In the genomic region with DNA sequence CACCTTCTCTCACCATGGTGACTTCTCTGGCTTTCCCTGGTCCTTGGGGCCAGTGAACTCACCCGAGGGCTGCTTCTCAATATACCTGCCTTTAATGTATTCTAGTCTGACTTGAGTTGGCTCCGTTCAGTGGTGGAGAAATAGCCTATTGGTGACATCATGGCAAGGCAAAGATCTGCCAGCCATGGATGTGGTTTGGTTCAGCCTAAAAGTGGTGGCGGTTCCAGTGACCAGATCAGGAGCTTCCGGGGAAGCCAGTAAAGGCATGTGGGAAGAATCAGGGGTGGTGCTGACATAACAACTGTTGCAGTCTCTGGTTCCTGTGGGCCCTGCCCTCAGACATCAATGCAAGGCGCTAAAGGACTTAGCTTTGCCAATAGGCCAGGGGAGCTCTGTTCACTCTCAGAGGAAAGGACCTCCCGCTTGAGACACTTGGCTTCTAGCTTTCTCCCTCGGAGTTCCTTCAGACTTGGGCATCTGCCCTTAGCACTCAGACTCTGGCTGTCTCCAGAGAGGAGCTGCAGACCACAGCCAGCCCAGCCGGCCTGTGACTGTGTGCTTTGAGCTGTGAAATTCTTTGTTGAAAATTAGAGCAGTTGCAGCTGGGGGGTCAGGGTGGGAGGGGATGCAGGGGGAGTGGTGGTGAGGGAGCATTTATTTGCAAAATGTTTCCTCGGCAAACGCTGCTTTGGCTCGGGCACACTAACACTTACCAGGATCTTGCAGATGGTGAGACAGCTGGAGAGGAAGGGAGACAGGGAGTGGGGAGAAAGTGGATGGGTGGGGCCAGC, we compare ENCODE assay signal across 9 mouse cellular contexts. TPM values are rescaled to one million over a fixed set of nuclear protein-coding genes. Genes with fewer than 3 reads are reported as not detected.
A peak's percentile ranks its signal among the peaks of the same experiment; 100 is the strongest.
DNase-seq lines count a peak whose midpoint lies in the region; ATAC-seq lines count a peak whose summit lies in the region.
"Had no signal": no experiment of that assay in that cellular context is flagged by ENCODE, and none has a peak within 500 bp of the region (broad histone marks: within the 10 kb centered on the region; RNA-seq: fewer than 3 reads in every experiment).

No protein-coding gene starts in this region.

- no peak for DNase-seq in midbrain, embryonic 10.5 days (ENCODE audit: low spot score)
- DNase-seq in midbrain, embryonic 14.5 days, result no peak
- DNase-seq in embryonic facial prominence, embryonic 10.5 days (ENCODE audit: low spot score), result no peak
- DNase-seq in heart, postnatal 4 days, result peak; percentile 50
- DNase-seq in lung, postnatal 36 days, result peak; percentile 50
- DNase-seq in embryo, embryonic 10.5 days (ENCODE audit: low spot score), result no peak
- DNase-seq in left cerebral cortex, adult 9 months (ENCODE audit: low spot score in 2 of 2), result no peak

- peaks cover 17% of the 10 kb centered on the region for H3K27me3 ChIP-seq in midbrain, embryonic 10.5 days (ENCODE audit: low read depth, poor library complexity, severe bottlenecking)
- no peaks in the 10 kb centered on the region for H3K27me3 ChIP-seq in midbrain, embryonic 14.5 days (ENCODE audit: control insufficient read depth, insufficient read depth, low read length)
- H3K27me3 ChIP-seq in embryonic facial prominence, embryonic 10.5 days (replicated peaks; ENCODE audit: low read depth, poor library complexity, severe bottlenecking), result peaks cover 28% of the 10 kb centered on the region

- peaks cover 44% of the 10 kb centered on the region for H3K4me1 ChIP-seq in midbrain, embryonic 10.5 days
- H3K4me1 ChIP-seq in midbrain, embryonic 14.5 days (ENCODE audit: control insufficient read depth, insufficient read depth, low read length), result peaks cover 12% of the 10 kb centered on the region
- peaks cover 38% of the 10 kb centered on the region for H3K4me1 ChIP-seq in embryonic facial prominence, embryonic 10.5 days

- H3K9me3 ChIP-seq in midbrain, embryonic 10.5 days (replicated peaks), result no peaks in the 10 kb centered on the region
- no peaks in the 10 kb centered on the region for H3K9me3 ChIP-seq in midbrain, embryonic 14.5 days (ENCODE audit: control insufficient read depth, low read length)
- no peaks in the 10 kb centered on the region for H3K9me3 ChIP-seq in embryonic facial prominence, embryonic 10.5 days

- no peak overlapping the region for H3K4me2 ChIP-seq in midbrain, embryonic 14.5 days (ENCODE audit: low read length)

- H3K9ac ChIP-seq in midbrain, embryonic 14.5 days (replicated peaks; ENCODE audit: low read length), result no peak overlapping the region

- no peak for ATAC-seq in midbrain, embryonic 14.5 days (ENCODE audit: low FRiP score, low TSS enrichment)
- no peak for ATAC-seq in activated CD4-positive, CD25-positive, alpha-beta regulatory T cell, adult 4 months

- no peaks in the 10 kb centered on the region for H3K36me3 ChIP-seq in midbrain, embryonic 10.5 days
- no peaks in the 10 kb centered on the region for H3K36me3 ChIP-seq in midbrain, embryonic 14.5 days (ENCODE audit: control insufficient read depth, insufficient read depth, low read length)
- H3K36me3 ChIP-seq in embryonic facial prominence, embryonic 10.5 days (replicated peaks), result no peaks in the 10 kb centered on the region

- 37% methylated on average over 11 of the region's 11 CpGs for WGBS in midbrain, embryonic 10.5 days
- WGBS in midbrain, embryonic 14.5 days, result 29% methylated on average over 11 of the region's 11 CpGs
- WGBS in embryonic facial prominence, embryonic 10.5 days, result 51% methylated on average over 11 of the region's 11 CpGs

- H3K4me3 ChIP-seq in midbrain, embryonic 10.5 days, result no peak overlapping the region
- H3K4me3 ChIP-seq in midbrain, embryonic 14.5 days (replicated peaks; ENCODE audit: low read depth, low read length), result no peak overlapping the region
- H3K4me3 ChIP-seq in embryonic facial prominence, embryonic 10.5 days, result no peak overlapping the region
- H3K4me3 ChIP-seq: erythroblast, embryonic 14.5 days had no signal

- H3K27ac ChIP-seq in midbrain, embryonic 10.5 days (replicated peaks), result peak overlapping the region; percentile 49
- no peak overlapping the region for H3K27ac ChIP-seq in midbrain, embryonic 14.5 days (replicated peaks; ENCODE audit: low read depth, low read length)
- peak overlapping the region; percentile 24; the same call in 1 of the 2 replicates for H3K27ac ChIP-seq in embryonic facial prominence, embryonic 10.5 days (replicated peaks)

RNA-seq across cellular contexts. Expression of gene Chst3, which starts 6.3 kb away (rescaled TPM):
- 2.0 and 2.5 TPM in 2 replicates for polyA plus RNA-seq in midbrain, embryonic 10.5 days (2016; fragmentation: Nextera tagmentation; extraction: Ambion mirVana)
- 0.86 and 0.94 TPM in 2 replicates for polyA plus RNA-seq in midbrain, embryonic 14.5 days (2014; fragmentation: Nextera tagmentation; extraction: Ambion mirVana)
- polyA plus RNA-seq in embryonic facial prominence, embryonic 10.5 days (2016; fragmentation: Nextera tagmentation; extraction: Ambion mirVana), result 1.8 and 1.9 TPM in 2 replicates
- total RNA-seq in heart, postnatal 4 days (2021), result 1 to 10 TPM; 1.6 to 2.4 TPM
- under 1 TPM in 1 of 2 experiments, not detected in 1; 0.45 TPM for polyA plus RNA-seq in activated CD4-positive, CD25-positive, alpha-beta regulatory T cell, adult 4 months (2017; shearing (Covaris generic))
- polyA plus RNA-seq: erythroblast, embryonic 14.5 days had no signal

Comparison
In these comparisons a context has a peak if more than half of its experiments do, and no peak if none do; other contexts are left out.
1. DNase-seq: peak in heart, postnatal 4 days (single experiment) and lung, postnatal 36 days (single experiment); none in midbrain, embryonic 10.5 days (single experiment), midbrain, embryonic 14.5 days (single experiment), embryonic facial prominence, embryonic 10.5 days (single experiment), embryo, embryonic 10.5 days (single experiment) and left cerebral cortex, adult 9 months (0 of 2).